Mouse (Mus musculus): Measurements from ENCODE around the gene Snupn.
"Not testable (repeated sequence)": the region's sequence is repeated elsewhere in the genome, so short reads cannot be mapped to it uniquely, and the experiment has no call there.

Snupn gene

DNA sequence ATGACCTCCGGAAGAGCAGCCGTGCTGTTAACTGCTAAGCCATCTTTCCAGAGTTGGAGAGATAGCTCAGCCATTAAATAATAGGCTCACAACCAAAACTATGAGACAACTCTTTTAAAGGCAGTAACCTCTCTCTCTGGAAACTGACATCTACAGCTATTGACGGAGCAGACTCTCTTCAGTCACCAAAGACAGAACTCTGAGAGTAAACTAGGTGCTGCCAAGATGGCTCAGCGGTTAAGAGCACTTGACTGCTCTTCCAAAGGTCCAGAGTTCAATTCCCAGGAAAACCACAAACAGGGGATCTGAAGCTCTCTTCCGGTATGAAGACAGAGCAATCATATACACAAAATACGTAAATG lies 13.8 kb upstream of the Snupn start:
- no peak for DNase-seq

- peak; percentile 93 to 96 for DNase-seq
These were observed 13.2 kb upstream of the Snupn start, which contains the start of gene Imp3 for GRCm38 (mm10) chr9:56937223-56938160. Gene Imp3, plus strand, starts transcription at chr9:56937475.

GRCm38 (mm10) chr9:56938374-56938773 lies 12.3 kb upstream of the Snupn start:
- peak; percentile 17 to 57 for DNase-seq

DNA sequence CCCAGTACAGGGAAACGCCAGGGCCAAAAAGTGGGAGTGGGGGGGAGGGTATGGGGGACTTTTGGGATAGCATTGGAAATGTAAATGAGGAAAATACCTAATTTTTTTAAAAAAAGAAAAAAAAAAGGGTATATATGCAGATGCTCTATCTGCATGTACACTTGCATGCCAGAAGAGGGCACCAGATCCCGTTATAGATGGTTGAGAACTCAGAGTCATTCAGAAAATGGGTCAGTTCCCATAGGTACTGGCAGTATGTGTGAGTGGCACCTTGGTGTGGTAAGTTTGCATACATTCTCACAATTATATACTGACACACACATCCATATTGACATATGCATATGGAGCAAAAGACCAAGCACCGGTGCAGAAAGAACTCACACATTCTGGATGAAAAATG lies 3.2 kb upstream of the Snupn start:
- peak in 1 of 2 experiments; percentile 38 for DNase-seq

- not testable (repeated sequence) for DNase-seq
These were observed 2.0 kb upstream of the Snupn start for GRCm38 (mm10) chr9:56948699-56949098.

DNA sequence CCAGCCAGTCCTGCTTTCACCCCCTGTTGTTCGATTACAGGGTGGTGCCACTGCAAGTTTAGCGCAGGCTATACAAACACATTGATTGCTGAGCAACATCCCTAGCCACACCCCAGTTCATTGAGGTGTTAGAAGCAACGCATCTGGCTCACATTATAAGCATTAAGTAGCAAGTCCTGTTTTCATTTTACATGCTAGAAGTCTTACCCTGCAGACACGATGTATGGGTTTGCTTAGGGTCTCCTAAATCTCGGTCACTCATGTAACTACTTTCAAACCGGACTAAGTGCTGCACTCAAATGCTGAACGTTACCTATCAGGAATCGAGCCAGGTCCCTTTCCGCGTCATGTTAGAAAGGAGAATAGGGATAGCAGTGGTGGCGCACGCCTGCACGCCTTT lies 911 bp upstream of the Snupn start:
- DNase-seq: peak in 1 of 2 experiments; percentile 5

- DNase-seq: no peak
These were observed 2.9 kb downstream of the Snupn start for GRCm38 (mm10) chr9:56953562-56953961.

DNA sequence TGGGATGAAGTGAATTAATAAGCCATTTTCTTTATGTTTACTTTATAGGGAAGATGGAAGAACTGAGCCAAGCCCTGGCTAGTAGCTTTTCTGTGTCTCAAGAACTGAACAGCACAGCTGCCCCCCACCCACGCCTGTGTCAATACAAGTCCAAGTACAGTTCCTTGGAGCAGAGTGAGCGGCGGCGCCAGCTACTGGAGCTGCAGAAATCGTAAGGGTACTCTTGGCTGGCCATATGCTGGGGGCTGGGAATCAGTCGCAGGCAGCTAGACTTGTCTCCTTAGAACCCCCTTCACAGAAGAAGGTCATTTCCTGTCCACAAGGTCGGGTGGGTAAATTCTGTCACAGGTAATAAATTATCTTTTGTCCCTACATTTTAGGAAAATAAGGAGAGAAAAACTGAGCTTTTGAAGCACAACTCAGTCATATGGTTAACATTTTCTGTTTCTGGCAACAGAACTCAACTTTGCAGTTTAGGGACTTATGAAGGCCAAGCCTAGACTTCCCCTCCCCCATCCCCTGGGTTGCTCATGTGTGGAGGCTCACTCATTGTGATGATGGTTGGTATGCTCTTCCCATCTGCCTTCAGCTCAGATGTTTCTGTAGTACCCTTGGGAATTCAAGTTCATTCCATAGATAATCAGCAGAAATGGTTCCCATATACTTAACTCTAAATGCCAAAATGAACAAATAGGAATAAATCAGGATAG lies 6.4 kb downstream of the Snupn start:
- no peak for DNase-seq

DNA sequence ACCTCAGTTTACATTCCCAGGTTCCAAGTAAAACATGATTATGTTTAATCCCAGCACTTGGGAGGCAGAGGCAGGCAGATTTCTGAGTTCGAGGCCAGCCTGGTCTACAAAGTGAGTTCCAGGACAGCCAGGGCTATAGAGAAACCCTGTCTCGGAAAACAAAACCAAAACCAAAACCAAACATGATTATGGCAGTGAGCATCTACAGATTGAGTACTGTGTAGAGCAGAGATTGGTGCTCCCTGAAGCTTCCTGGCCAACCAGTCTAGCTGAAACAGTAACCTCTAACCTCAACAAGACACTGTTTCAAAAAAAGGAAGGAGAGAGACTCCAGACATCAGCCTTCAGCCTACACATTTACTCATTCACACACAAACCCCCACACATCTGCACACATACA lies 8.0 kb downstream of the Snupn start:
- no peak for DNase-seq

GRCm38 (mm10) chr9:56961591-56961990 lies 10.9 kb downstream of the Snupn start:
- DNase-seq: no peak

- no peak for DNase-seq
These were observed 19.5 kb downstream of the Snupn start for GRCm38 (mm10) chr9:56970158-56970557.

DNA sequence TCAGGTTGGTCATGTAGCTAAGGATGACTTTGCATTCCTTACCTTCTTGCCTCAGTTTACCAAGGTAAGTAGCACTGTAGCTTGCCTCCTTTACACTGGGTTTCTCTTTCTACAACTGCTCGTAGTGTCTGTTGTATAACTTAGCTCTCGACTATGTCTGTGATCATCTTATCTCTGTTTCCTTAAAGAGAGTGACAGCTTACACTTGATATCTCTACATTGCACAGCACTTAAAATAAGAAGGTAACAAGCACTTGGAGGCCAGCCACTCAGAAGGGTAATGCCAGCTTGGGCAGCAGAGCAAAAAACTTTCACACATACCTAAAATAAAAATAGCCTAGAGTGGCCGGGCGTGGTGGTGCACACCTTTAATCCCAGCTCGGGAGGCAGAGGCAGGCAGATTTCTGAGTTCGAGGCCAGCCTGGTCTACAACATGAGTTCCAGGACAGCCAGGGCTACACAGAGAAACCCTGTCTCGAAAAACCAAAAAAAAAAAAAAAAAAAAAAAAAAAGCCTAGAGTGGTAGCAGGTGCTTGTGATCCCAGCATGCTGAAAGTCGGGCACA lies 23.4 kb downstream of the Snupn start:
- DNase-seq: no peak

- no peak for DNase-seq
These were observed 24.5 kb downstream of the Snupn start for GRCm38 (mm10) chr9:56975199-56975598.

DNA sequence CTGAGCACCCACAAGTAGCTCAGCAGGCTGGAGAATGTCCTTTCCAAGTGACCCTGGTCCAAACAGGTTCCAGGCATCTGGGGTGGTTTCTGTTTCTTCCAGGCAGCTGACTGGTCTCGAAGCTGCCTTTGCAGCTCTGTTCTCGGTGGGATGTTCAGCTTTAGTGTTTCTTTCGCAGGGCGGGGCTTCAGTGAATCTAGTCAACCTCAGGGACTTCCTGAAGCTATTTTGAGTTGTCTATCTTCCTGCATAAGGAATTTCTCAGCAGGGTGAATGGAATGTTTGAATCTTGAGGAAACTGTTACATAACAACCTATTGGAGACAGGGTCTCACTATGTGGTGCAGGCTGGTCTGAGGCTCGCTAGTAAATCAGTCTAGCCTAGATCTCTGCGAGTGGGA lies 29.5 kb downstream of the Snupn start:
- DNase-seq: no peak

DNA sequence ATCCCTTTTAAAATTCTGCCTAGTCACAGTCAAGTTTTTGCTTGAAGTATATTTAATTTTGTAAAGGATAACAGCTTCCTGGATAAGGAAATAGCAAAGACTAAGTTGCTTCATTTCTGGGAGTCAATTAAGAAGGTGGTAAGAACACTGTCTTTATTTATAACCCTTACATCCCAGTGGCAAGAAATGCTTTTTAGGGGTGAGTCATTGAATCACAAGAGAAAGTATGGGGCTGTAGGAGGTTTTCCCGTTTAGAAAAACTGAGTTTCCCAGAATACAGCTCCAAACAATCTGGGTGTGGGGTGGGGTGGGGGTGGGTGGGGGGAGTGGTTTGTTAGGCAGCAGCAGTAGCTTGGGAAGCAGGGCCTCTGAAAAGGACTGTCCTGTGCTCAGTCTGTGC lies 30.8 kb downstream of the Snupn start:
- no peak for DNase-seq

DNA sequence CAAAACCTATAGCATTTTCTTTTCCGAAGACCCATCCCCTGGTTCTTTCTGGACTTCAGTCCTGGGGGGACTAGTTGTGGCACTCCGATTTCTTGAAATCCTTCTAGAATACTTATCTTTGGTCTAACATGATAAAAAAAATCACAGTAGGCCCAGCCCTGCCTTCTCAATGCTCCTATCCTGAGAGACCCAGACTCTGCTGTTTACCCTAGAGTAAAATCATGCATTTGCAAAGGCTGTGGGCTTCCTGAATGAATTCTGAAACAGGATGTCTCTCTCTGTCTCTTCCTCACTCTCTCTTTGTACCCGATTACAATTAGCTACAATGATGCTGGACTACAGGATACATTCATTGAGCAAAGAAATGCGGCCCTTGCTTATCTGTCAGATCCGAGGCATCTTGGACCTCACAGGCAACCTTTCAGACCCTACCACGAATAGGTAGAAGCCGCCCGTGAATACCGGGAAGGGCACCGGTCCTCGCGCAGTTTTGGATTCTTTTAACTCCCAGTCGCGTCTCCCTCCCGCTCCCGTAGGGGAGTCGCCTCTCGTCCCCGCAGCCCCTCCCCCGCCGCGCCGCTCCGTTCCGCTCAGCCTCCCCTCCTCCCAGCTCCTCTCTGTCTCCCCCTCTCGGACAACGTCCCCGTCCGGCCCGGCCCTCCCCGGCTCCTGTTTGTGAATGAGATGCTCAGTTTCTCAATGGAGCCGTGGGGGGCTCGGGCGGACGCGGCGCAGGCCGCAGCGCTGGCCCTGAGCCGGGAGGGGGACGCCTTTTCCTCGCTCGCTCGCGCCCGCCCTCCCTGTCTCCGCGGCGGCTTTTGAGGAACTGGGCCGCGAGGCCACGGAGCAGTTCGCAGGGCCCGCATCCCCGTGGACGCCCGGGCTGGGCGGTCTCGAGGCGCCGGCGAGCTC lies 43.9 kb downstream of the Snupn start, which contains the start of gene Ptpn9:
TSS of gene Ptpn9 (plus strand) at position 638 of the 912 bp plus-strand sequence.
- DNase-seq: peak; percentile 89 to 92

GRCm38 (mm10) chr9:56995198-56996027 lies 44.7 kb downstream of the Snupn start:
- peak; percentile 59 to 65 for DNase-seq

- DNase-seq: peak; percentile 6 to 9
These were observed 45.3 kb downstream of the Snupn start for GRCm38 (mm10) chr9:56996028-56996346.

DNA sequence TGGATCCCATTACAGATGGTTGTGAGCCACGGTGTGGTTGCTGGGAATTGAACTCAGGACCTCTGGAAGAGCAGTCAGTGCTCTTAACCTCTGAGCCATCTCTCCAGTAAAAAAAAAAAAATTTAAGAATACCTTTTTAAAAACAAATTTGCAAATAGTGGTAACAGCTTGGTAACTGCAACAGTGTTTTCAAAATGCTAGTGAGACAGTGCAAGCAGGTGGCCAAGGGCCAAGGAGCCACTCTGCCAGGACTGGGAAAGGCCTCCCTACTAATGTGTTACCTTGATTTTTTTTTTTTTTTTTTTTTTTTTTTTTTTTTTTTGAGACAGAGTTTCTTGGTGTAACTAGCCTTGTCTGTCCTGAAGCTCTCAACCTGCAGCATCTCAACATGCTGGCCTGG lies 46.5 kb downstream of the Snupn start:
- DNase-seq: not testable (repeated sequence)

GRCm38 (mm10) chr9:57003011-57003410 lies 52.3 kb downstream of the Snupn start:
- DNase-seq: no peak

DNA sequence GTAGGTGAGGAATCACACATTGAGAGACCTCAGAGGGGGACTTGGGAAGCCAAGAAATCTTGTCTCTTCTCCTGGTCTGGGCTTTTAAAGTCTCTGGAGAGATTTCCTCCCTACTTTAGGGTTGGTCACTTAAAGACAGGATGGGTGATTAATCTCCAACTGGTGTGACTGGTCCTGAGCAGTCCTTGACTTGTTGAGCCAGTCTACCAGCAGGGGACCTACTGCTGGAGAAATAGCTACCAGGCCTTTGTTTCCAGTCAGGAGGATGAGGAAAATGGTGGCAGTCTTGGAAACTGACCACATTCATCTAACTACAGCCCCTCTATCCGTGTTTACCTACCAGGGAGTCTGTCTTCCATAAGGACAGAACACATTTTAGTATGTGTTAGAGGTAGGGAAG lies 61.7 kb downstream of the Snupn start:
- no peak for DNase-seq

GRCm38 (mm10) chr9:57012895-57013294 lies 62.2 kb downstream of the Snupn start:
- DNase-seq: no peak

Data from lung, adult 18-20 months (tissue).